Mouse (Mus musculus) forebrain, embryonic 16.5 days (tissue): ENCODE results near the gene Ezh1. TPM values are rescaled to one million over a fixed set of nuclear protein-coding genes. Genes with fewer than 3 reads are reported as not detected.

Experiments used
- ATAC-seq: fragments of 200-750 bp; cut with Nextera tagmentation; 2 replicates; pipeline ENCODE4 v1.8.0; 2017; ENCODE audit warnings: mild to moderate bottlenecking, moderate library complexity
- H3K27ac ChIP-seq: fragments of 300-500 bp; sonication (generic); 2 replicates; pipeline ENCODE4 v1.5.1; 2014; ENCODE audit warnings: low read length, control low read depth
- H3K27me3 ChIP-seq: fragments of 300-500 bp; sonication (generic); replicated peaks from 2 replicates; pipeline ENCODE4 v1.6.1; 2014; ENCODE audit warnings: low read length; ENCODE audit not compliant: control insufficient read depth, insufficient read depth
- H3K36me3 ChIP-seq: fragments of 300-500 bp; sonication (generic); 2 replicates; pipeline ENCODE4 v1.6.1; 2014; ENCODE audit not compliant: control insufficient read depth, insufficient read depth
- H3K4me1 ChIP-seq: fragments of 300-500 bp; sonication (generic); replicated peaks from 2 replicates; pipeline ENCODE4 v1.6.1; 2014; ENCODE audit warnings: low read length; ENCODE audit not compliant: control insufficient read depth, insufficient read depth
- H3K4me2 ChIP-seq: fragments of 300-500 bp; sonication (generic); 2 replicates; pipeline ENCODE4 v1.6.1; 2014; ENCODE audit warnings: mild to moderate bottlenecking, low read length, control low read depth
- H3K4me3 ChIP-seq: fragments of 300-500 bp; sonication (generic); replicated peaks from 2 replicates; pipeline ENCODE4 v1.5.1; 2014; ENCODE audit warnings: mild to moderate bottlenecking, low read length, control low read depth
- H3K9ac ChIP-seq: fragments of 300-500 bp; sonication (generic); replicated peaks from 2 replicates; pipeline ENCODE4 v1.6.1; 2014; ENCODE audit warnings: low read depth, low read length, control low read depth
- H3K9me3 ChIP-seq: fragments of 300-500 bp; sonication (generic); 2 replicates; pipeline ENCODE4 v1.6.1; 2016; ENCODE audit warnings: low read length; ENCODE audit not compliant: control insufficient read depth
- WGBS: fragments of 180-500 bp; shearing (Covaris S2); extraction: QIAGEN DNeasy Blood & Tissue Kit; methylation state at CpG from one replicate; pipeline ENCODE4 v1.1.7; 2014; 5-methylcytosine and 5-hydroxymethylcytosine counted together
- polyA plus RNA-seq: library from polyadenylated mRNA; unstranded; fragments of >200 nt; fragmentation: Nextera tagmentation; extraction: Ambion mirVana; gene quantifications from 2 replicates; pipeline ENCODE4 v1.2.1, GENCODE M21; 2015

Ezh1 gene
- polyA plus RNA-seq, 1 experiment from 2014 or later: 27.0 TPM

DNA sequence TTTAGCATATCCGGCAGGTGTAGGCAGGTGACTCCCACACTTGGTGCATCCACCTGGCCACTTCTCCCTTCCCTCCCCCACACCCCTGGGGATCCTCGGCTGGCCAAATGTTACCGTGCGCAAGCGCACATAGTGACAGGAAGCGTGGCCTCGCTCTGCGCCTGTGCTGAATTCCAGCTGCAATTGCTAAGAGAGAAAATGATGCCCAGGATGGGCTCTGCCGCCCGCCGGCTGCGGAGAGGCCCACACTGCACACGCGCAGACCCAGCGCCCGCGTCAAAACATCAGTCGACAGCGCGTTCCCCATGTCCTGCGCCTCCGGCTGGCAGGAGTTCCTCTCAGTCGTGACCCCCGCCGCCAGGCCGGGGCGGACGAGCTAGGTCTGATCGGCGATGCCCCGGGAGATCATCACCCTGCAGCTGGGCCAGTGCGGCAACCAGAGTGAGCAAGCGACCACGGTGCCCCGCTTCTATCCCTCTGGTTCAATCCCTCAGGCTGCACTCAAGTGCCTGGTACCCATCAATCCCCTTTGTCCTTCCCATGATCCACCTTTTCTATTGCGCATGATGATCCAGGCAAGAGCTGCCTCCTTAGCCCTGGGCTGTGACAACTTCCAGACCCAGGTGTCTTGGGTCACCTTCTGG, 70.4 kb downstream of the Ezh1 start, which contains the start of gene Tubg2:
Tubg2 (plus strand) TSS at position 180 of the 644 bp plus-strand sequence.
- 2% methylated on average over 36 of the region's 36 CpGs for WGBS
- peak within 1 kb of the TSS; percentile 56 for H3K4me3 ChIP-seq
- H3K36me3 ChIP-seq: no peaks in the 10 kb centered on the region
- peaks cover 14% of the 10 kb centered on the region for H3K4me1 ChIP-seq
- peak within 1 kb of the TSS; percentile 73 for H3K9ac ChIP-seq
- H3K4me2 ChIP-seq: peak within 1 kb of the TSS; percentile 82
- H3K27me3 ChIP-seq: no peaks in the 10 kb centered on the region
- no peaks in the 10 kb centered on the region for H3K9me3 ChIP-seq
- peak; percentile 95 for ATAC-seq
- peak within 1 kb of the TSS; percentile 81 for H3K27ac ChIP-seq

DNA sequence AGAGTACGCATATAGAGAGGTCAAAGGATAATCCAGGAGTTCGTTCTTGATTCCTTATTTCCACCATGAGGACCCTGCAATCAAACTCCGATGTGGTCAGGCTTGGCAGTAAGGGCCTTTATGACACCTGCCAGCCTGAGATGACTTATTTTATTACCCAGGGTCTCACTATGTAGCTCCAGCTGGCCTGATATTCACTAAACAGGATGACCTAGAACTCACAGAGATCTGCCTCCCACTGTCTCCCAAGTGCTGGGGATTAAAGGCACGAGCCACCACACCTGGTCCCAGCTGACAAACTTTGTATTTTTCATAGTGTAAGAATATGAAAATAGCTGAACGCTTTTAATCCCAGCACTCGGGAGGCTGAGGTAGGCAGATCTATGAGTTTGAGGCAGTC, 71.1 kb downstream of the Ezh1 start:
- Histone ChIP-seq H3K36me3 (no peaks in the 10 kb centered on the region), H3K27me3 (no peaks in the 10 kb centered on the region), H3K4me1 (peaks cover 14% of the 10 kb centered on the region), H3K9me3 (no peaks in the 10 kb centered on the region), H3K27ac (no peak overlapping the region; the same call in 1 of the 2 replicates), H3K4me3 (no peak overlapping the region), H3K4me2 (peak overlapping the region; percentile 82), H3K9ac (no peak overlapping the region)
- ATAC-seq: no peak
- WGBS: 76% methylated on average over 6 of the region's 6 CpGs

DNA sequence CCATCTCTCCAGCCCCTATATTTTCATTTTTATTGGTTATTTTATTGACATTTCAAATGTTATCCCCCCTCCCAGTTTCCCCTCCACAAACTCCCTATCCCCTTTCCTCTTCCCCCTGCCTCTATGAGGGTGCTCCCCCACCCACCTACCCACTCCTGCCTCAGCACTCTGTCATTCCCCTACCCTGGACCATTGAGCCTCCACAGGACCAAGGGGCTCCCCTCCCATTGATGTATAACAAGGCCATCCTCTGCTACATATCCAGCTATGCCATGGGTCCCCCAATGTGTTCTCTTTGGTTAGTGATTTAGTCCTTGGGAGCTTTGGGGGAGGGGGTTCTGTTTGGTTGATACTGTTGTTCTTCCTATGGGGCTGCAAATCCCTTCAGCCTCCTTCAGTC, 71.6 kb downstream of the Ezh1 start:
- Histone ChIP-seq H3K4me1 (peaks cover 15% of the 10 kb centered on the region), H3K4me3 (no peak overlapping the region), H3K4me2 (no peak overlapping the region), H3K36me3 (no peaks in the 10 kb centered on the region), H3K27ac (no peak overlapping the region), H3K9ac (no peak overlapping the region), H3K9me3 (no peaks in the 10 kb centered on the region), H3K27me3 (no peaks in the 10 kb centered on the region)
- no peak for ATAC-seq

- WGBS: 70% methylated on average over 1 of the region's 1 CpGs
- no peak overlapping the region for H3K27ac ChIP-seq
- H3K9ac ChIP-seq: no peak overlapping the region
- no peak overlapping the region for H3K4me2 ChIP-seq
- no peak for ATAC-seq
- no peaks in the 10 kb centered on the region for H3K27me3 ChIP-seq
- no peaks in the 10 kb centered on the region for H3K9me3 ChIP-seq
- H3K36me3 ChIP-seq: no peaks in the 10 kb centered on the region
- H3K4me1 ChIP-seq: peaks cover 18% of the 10 kb centered on the region
- no peak overlapping the region for H3K4me3 ChIP-seq
These were observed 73.4 kb downstream of the Ezh1 start for GRCm38 (mm10) chr11:101152825-101153224.

DNA sequence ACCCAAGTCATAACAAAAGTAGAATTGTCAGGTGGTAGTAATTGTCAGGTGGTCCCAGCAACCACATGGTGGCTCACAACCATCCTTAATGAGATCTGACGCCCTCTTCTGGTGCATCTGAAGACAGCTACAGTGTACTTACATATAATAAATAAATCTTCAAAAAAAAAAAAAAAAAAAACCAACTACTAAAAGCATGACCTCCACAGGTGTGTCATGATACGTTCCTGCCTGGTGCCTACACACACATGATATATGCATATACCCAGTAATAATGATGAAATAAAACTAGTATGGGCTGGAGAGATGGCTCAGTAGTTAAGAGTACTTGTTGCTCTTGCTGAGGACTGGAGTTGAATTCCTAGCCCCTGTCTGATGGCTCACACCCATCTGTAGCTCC, 75.2 kb downstream of the Ezh1 start:
- Histone ChIP-seq H3K36me3 (no peaks in the 10 kb centered on the region), H3K9ac (no peak overlapping the region), H3K4me2 (no peak overlapping the region), H3K4me3 (no peak overlapping the region), H3K27me3 (no peaks in the 10 kb centered on the region), H3K4me1 (peaks cover 12% of the 10 kb centered on the region), H3K9me3 (no peaks in the 10 kb centered on the region), H3K27ac (no peak overlapping the region)
- WGBS: 62% methylated on average over 2 of the region's 2 CpGs
- ATAC-seq: no peak

DNA sequence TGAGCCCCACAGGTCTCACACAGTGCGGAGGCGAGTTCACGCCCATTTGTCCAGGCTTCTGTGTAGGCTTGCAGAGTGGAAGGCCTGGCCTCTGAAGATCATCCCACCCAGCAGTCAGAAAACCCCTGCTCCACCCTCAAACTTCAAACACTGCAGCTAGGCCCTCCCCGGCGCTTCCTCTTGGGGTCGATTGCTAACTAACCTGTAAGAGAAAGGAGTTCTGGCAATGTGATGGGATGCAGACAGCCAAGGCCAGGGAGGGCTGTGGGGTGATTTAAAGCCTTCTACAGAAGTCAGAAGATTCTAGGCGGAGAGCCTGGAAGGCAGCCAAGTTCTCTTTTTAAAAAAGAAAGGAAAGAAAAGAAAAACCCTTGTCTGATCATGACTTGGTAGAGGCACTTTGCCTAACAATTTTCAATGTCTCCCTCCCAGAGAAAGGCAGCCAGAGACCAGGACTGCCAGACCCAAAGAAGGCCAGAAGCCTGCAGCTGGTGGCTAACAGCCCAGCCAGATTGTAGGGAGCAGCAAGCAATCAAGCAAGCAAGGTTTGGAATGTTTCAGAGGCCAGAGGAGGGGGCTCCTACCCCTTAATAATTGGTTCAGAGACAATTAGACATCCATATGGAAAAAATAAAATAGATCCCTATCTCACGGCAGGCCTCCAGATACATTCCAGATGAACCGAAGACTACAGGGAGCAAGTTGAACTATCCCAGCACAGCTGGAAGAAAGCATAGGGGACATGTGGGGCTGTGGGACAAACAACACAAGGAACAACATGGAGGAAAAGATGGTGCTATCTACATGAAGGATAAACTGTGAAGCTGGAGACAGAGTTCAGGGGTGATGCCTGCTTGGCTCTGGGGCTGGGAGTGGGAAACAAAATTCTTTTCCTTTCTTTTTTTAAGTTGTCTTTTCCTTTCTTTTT, 76.8 kb downstream of the Ezh1 start:
- Histone ChIP-seq H3K4me3 (no peak overlapping the region), H3K36me3 (no peaks in the 10 kb centered on the region), H3K9me3 (no peaks in the 10 kb centered on the region), H3K27me3 (no peaks in the 10 kb centered on the region), H3K4me1 (peaks cover 3% of the 10 kb centered on the region; the same call in 1 of the 2 replicates), H3K4me2 (no peak overlapping the region), H3K27ac (peak overlapping the region; percentile 54), H3K9ac (no peak overlapping the region)
- WGBS: 42% methylated on average over 9 of the region's 9 CpGs
- ATAC-seq: no peak

DNA sequence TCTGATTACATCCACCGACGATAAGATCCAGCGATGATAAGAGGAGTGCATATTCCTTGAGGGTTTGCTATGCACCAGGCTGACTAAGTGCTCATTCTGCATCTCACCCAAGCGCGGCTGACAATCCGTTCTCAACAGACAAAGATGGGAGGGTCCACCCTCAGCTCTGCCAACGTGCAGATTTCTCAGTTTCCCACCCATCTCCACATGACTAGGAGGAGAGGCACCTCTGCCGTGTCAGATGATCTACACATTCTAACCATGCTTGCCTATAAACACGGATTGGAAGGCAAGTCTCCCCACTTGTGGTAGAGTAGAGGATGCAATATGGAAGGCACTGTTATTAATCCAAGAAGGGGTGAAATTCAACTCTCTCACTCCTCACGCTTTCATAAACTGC, 77.5 kb downstream of the Ezh1 start:
- Histone ChIP-seq H3K4me3 (no peak overlapping the region), H3K27ac (no peak overlapping the region), H3K27me3 (no peaks in the 10 kb centered on the region), H3K9me3 (no peaks in the 10 kb centered on the region), H3K4me2 (no peak overlapping the region), H3K9ac (no peak overlapping the region), H3K36me3 (no peaks in the 10 kb centered on the region), H3K4me1 (peaks cover 4% of the 10 kb centered on the region)
- WGBS: 77% methylated on average over 10 of the region's 10 CpGs
- ATAC-seq: no peak

DNA sequence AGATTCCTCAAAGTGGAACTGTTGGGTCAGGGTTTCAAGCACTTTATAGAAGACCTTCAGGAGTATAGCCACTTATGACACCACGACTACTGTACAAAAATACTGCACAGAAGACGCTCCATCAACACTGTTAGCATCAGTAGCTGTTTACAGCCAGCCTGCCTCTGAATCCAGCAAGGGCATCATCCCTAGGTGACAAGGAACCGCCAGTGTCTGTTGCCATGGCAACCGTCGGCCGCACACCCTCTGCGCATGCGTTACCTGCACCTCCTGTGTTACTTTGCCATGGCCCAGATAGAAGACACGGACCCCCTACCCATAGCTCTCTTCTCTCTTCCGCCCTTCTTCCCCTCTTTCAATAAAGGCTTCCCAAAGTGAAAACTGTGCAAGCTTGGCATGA, 79.9 kb downstream of the Ezh1 start:
- WGBS: 23% methylated on average over 10 of the region's 10 CpGs
- H3K27ac ChIP-seq: peak overlapping the region; percentile 29; the same call in 1 of the 2 replicates
- 0 out of 2 replicates have a peak, but pooled peaks have one; percentile 31 for ATAC-seq

More for the DNA sequence above, 79.9 kb downstream of the Ezh1 start:
- peaks cover 8% of the 10 kb centered on the region for H3K4me1 ChIP-seq
- H3K36me3 ChIP-seq: no peaks in the 10 kb centered on the region
- no peaks in the 10 kb centered on the region for H3K27me3 ChIP-seq
- no peak overlapping the region for H3K4me2 ChIP-seq
- no peaks in the 10 kb centered on the region for H3K9me3 ChIP-seq
- no peak overlapping the region for H3K9ac ChIP-seq
- no peak overlapping the region for H3K4me3 ChIP-seq
